Mouse (Mus musculus): Measurements from ENCODE around the gene Tub.

GRCm38 (mm10) chr7:108993881-108994291, 43.7 kb downstream of the Tub start:
- TF ChIP-seq CTCF (IDR thresholded peaks at IDR 0.05; ENCODE audit: borderline replicate concordance, insufficient read depth, low read length) (no peak), POLR2A (IDR thresholded peaks at IDR 0.05; ENCODE audit: low read depth, low read length) (no peak)

Data from embryonic fibroblast, embryonic 13.5 days (primary cell).